Mouse (Mus musculus) spleen, postnatal 14 days (tissue): ENCODE data around the gene Cpsf3.

Experiments used
- DNase-seq, 2 experiments: peaks; one replicate each; pipeline ENCODE4 v3.0.0; 2021 to 2022; ENCODE audit warnings: low spot score in 2 of 2

Cpsf3 gene

GRCm38 (mm10) chr12:21284761-21285441 is at the start of gene Cpsf3:
TSS of gene Cpsf3 (plus strand) at chr12:21285391.
- no peak for DNase-seq

DNA sequence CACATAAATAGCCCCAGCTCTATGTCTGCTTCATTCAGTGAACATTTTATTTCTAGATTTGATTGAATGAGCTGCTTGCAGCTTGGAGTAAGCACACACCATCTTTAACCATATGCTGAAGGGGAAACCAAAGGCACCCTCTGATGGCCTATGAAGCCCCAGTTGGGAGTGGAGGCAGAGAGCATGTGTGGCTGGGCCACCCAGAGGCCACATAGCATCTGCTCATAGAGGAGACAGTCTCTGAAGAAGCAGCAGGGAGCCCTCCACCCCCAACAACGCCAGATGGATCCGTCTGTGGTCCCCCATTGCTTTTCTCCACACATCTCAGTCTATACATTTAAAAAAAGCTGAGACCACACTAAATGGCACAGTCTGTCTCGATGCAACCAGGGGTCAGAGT is 43.2 kb upstream of the Cpsf3 start:
- DNase-seq, result no peak

- DNase-seq, result no peak
Measured at GRCm38 (mm10) chr12:21244375-21244960, 40.7 kb upstream of the Cpsf3 start.

DNA sequence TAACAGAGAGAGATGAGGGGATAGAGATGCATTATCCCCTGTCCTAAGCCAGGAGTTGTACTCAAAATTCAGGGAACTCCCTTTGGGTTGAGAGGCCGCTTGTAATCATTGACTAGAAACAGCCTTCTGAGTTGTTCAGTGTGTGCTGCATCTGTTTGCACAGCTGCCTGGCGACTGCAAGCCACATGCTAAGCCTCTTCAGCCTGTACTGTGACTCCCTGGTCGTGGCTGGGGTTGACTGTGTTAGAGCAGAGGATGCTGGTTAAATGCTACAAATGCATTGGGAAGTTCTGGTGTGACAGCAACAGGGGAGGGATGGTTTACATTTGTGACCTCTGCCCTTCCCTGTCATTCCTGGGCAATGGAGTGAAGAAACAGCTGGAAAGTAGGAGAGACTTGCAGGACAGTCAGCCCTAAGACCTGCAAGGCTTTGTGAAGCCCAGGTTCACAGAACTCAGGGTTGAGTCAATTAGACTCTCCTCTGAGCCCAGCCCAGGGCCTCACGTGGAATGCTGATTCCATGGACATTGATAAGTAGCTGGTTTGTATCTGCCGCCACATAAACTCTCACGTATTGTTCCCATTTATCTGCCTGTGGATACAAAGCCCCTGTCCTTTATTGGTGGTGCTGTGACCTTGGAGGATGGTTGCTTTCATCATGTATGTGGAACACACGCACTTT is 37.3 kb upstream of the Cpsf3 start:
- no peak for DNase-seq

DNA sequence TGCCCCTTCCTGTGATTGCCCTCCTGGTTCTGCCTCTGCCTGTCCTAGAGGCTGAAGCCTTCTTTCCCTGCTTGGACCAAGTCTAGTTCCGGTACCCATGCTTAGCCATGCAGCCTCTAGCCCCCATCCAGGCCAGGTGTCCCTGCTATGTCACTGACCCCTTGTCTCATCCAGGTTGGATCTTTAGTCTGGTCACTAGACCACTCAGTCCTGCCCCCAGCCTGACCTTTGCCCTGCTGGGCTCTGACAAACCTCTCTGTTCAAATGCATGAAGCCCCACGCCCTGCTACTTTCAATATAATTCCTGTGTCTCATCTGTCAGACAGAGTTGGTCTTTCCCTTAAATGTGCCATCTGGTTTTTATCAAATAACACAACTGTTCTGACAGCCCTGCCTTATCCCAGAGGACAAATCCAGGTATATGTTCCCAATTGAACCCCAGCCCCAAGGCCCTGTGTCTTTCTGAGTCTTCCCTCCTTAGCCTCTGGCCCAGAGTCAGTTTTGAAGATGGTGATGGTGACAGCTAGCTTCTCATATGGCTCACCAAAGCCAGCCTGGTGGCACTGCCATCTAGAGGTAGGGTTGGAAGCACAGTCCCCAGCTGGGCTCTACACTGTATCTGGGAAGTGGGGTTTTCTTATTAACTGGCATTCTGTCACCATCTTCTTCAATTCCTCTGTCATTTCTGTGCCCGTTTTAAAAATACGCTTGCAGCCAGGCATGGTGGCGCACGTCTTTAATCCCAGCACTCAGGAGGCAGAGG is 24.5 kb upstream of the Cpsf3 start:
- DNase-seq, result no peak

- no peak for DNase-seq
Measured at GRCm38 (mm10) chr12:21261521-21261920, 23.7 kb upstream of the Cpsf3 start.

- no peak for DNase-seq
Measured at GRCm38 (mm10) chr12:21263256-21263655, 21.9 kb upstream of the Cpsf3 start.

- DNase-seq, result no peak
Measured at GRCm38 (mm10) chr12:21264241-21264640, 20.9 kb upstream of the Cpsf3 start.

DNA sequence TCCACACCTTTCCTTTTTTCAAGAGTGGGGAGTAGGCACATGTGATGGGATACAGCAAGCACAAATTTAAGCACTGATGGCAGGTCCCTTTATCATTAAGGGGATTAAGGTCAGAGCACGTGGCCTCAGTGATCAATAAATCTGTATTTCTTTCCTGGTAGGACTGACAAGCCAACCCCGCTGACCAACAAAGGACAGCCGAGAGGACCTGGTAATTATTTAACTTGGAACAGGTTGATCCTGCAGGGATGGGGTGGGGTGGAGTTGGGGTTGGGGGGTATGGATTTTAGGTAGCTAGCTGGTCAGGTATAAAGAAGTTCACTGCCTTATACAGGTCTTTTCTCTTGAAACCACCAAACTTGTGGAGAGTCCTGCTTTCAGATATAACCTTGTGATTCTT is 20.2 kb upstream of the Cpsf3 start:
- DNase-seq, result no peak

- no peak for DNase-seq
Measured at GRCm38 (mm10) chr12:21265501-21265900, 19.7 kb upstream of the Cpsf3 start.

- peak in 1 of 2 experiments; percentile 20 for DNase-seq
Measured at GRCm38 (mm10) chr12:21265946-21266783, 19.0 kb upstream of the Cpsf3 start.

DNA sequence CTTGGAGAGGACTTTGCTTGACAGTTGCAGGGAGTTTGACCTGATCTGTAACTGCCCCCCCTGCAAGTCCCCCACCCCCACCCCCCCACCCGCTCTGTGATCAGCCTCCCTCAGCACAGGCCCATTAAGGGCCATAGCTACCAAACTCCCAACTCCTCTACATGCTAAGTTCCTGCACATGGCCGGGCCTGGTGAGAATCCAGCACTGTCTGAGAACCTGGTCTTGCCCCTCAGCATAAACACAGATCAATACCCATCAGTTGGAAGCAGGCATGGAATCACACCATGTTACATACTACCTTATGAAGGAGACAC is 18.4 kb upstream of the Cpsf3 start:
- no peak for DNase-seq

GRCm38 (mm10) chr12:21268083-21268616 is 17.0 kb upstream of the Cpsf3 start:
- DNase-seq, result no peak

DNA sequence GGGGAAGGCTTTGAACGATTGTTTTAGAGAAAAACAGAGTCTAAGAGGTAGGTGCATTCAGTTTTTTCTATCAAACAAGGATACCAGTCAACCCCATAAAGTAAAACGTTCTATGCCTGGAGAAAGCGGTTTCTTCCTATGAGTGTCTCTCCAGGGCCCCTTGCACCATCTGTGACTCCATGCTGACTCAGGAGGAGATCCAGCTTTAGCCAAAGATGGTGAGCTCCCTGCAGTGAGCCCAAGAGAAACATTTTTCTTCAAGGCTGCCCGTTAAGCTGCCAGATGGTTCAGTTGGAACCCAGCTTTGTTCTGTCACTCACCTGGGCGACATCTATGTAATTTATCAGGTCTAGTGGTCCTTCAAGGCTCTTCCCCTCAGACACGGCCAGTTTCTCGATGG is 10.7 kb upstream of the Cpsf3 start:
- DNase-seq, result no peak

DNA sequence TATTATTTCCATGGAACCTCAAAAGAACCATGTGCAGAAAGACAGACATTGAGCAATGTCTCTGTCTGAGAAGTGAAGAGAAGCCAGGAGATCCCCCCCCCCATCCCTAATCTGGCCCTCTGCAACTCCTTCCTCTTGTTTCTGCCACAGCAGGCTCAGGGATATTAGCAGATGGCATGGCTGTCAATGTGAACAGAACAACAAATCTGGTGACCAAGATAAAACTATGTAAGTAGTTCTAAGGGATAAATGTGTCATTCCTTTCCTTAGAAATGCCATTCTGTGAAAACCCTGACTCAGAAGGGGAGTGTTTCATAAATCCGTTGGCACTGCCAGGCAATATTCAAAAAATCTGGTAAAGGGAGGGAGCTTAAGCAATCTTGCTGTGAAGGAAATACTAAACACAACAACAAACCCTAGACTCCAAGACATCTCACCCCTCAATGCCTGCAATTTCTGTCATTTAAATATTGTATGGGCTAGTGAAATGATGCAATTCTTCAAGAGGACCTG is 7.8 kb upstream of the Cpsf3 start:
- no peak for DNase-seq

- DNase-seq, result no peak
Measured at GRCm38 (mm10) chr12:21285508-21286242, 484 bp downstream of the Cpsf3 start.

GRCm38 (mm10) chr12:21286243-21286622 is 1.0 kb downstream of the Cpsf3 start, which contains the start of gene Itgb1bp1:
TSS of gene Itgb1bp1 (minus strand) at chr12:21286284.
- DNase-seq, result peak; percentile 96

DNA sequence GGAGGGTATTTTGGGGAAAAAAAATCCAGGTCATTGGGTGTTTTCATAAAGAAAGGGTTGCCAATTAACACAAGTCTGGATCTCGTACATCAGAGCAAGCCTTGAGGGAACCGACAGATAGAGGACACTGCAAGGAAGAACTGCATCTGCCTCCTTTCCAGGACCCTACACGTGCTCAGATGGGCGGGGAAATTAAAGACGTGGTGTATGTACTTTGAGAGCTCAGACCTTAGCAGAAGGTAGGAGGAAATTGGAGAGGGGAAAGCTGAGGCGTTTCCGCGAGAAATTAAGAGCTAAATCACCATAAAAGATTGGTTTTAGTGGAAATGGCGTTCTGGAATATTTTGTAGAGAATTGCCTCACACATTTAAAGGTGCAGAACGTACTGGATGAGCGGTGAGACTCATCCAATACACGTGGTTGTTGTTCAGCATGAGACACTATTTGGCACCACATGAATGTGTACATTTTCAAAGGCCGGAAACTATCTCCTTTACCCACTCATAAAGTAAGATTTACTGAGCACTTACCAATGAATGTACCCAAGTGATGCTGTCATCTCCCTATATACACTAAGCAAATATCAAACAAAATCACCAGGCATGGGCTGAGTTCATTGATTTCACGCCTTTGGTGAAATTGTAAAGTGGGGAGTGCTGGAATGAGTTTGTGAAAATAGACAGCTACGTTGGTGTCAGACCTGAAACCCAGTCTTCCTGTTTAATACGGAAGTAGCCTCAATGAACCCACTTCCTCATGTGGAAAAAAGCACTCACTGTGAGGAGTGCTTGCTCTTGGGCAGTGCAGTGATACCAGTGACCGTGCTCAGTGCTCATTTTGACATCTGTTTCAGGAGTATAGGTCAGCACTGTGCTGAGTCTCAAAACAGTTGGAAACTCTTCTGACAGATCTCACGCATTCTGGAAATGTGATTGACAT is 1.8 kb downstream of the Cpsf3 start:
- DNase-seq, result no peak

- DNase-seq, result no peak
Measured at GRCm38 (mm10) chr12:21288716-21289395, 3.7 kb downstream of the Cpsf3 start.
